Mouse (Mus musculus) naive thymus-derived CD4-positive, alpha-beta T cell, adult 5 months (primary cell): Measurements from ENCODE around the gene Tmtc1. TPM values are rescaled to one million over a fixed set of nuclear protein-coding genes. Genes with fewer than 3 reads are reported as not detected.

Source experiments
- polyA plus RNA-seq: library from polyadenylated mRNA; unstranded; fragments of 100-300 nt; shearing (Covaris generic); gene quantifications from one replicate; pipeline ENCODE4 v1.2.1, GENCODE M21; 2017

Gene Tmtc1
- not detected for polyA plus RNA-seq

DNA sequence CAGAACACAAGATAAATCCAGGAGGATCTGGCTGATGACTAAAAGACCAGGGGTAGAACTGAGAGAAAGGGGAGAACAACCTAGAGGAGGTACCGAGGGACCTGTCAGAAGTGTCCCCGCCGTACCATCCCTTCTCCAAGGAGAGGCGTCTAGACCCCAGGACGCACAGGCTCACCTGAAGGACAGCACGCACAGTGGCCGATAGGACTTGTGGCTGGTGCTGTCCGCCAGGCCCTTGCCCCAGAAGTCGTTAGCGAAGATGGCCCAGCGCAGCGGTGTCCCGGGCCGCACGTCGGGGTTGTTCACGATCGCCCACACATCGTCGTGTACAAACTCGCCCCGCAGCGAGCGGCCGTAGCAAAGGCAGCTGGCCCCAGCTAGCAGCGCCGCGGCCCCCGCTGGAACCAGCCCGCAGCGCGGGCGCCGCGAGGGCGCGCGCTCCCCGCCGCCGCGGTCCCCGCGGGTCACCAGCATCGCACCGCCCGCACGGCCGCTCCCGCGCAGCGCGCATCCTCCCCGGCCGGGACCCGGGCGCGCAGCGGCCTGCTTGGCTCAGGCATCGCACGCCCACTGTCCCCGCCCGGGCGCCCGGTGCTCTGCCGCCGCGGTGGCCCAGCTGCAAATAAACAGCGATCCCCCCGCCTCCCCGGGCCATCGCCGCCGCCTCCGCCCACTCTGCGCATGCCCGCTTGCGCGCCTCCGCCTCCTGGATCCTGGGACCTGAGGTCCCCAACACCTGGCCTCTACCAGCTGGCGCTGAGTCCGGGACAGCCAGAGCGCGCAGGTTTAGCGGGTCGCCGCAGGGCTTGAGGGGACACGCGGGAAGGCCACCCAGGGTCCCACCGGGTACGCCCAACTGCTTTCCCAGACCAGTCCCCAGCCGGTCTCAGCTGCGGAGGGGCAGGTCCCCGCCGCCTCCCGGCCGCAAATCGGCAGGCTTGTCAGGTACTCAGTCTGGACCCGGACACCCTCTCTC is at the start of gene Tmtc1:
Tmtc1 (minus strand) TSS at position 664 of the 976 bp plus-strand sequence.

DNA sequence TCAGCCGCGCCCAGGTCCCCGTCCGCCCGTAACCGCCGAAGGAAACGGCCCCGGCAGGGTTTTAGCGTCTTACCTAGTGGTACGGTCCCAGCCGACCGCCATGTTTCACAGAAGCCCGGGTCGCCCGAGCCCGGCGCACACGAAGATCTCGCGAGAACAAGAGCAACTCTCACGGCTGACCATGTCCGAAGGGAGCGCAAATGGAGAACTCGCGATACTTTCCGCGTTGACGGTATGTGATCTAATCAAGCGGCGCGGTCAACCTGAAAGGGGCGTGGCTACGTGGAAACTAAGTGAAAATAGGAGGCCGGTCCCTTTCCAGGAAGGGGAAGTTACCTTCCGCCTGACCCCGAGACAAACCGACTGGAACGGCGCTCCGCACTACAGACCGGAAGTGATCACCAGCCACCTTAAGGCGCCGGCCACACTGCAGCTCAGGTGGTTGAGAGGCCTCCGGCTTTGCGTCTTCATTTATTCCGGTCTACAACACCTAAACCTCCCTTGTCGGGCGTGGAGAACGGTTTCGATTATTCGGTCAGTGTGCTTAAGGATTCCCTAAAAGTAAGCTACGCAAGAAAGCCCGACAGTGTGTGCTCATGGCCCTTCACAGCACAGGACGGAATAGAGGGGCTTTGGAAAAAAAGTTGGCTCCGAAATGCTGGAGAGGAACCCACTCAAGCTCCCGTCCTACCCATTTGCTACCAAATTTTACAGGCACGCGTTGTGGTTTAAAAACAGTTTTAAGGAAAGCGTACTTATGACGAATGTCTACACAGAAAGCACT is 232.1 kb downstream of the Tmtc1 start, which contains the start of gene Ergic2:
Ergic2 (minus strand) TSS at position 478 of the 784 bp plus-strand sequence.

Other genes with a start within 250 kb of the Tmtc1 start
- gene Ergic2, start 232.0 kb downstream of the Tmtc1 start, polyA plus RNA-seq = 124 TPM